Mouse (Mus musculus) heart, adult 2 months (tissue): ENCODE data around the gene Nufip1.
A peak's percentile ranks its signal among the peaks of the same experiment; 100 is the strongest.

ENCODE experiments used
- CTCF ChIP-seq: fragments of 200-600 bp; IDR thresholded peaks from 2 replicates; pipeline ENCODE4 v1.8.1; 2022; ENCODE audit warnings: antibody characterized with exemption, mild to moderate bottlenecking, moderate library complexity
- EP300 ChIP-seq: fragments of 200-500 bp; IDR thresholded peaks from 2 replicates; pipeline ENCODE4 v1.6.1; 2011; ENCODE audit warnings: low read depth, low read length, control low read depth; ENCODE audit not compliant: insufficient read depth
- POLR2A ChIP-seq: fragments of 200-500 bp; IDR thresholded peaks from 2 replicates; pipeline ENCODE4 v1.6.1; 2011; ENCODE audit warnings: mild to moderate bottlenecking, low read depth, low read length, control low read depth; ENCODE audit not compliant: insufficient read depth

DNA sequence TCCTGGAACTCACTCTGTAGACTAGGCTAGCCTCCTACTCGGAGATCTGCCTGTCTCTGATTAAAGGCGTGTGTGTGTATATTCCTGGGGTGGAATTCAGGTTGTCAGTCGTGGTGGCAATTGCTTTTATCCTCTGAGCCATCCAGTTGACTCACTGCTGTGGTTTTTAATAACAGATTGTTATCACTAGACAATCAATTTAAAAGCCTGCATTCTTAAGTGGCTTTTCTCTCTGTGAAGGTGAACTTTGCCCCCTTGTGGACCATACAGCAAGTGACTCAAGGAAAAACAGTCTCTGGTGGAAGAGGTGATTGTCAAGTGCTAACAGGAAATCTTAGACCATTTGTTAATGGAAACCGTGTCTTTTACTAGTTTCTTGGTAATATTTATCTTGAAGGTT, 8.3 kb downstream of the Nufip1 start:
- TF ChIP-seq EP300 (no peak), CTCF (peak; percentile 43), POLR2A (no peak)
